Mouse (Mus musculus): ENCODE measurements around the gene Isyna1. TPM values are rescaled to one million over a fixed set of nuclear protein-coding genes. Genes with fewer than 3 reads are reported as not detected.
A peak's percentile ranks its signal among the peaks of the same experiment; 100 is the strongest.

The Isyna1 gene
- total and polyA plus RNA-seq, 3 experiments = 84.1 to 189 TPM; not detected in 1

- H3K9me3 ChIP-seq (replicated peaks; ENCODE audit: insufficient read depth, low read length) = no peaks in the 10 kb centered on the region
- H3K27me3 ChIP-seq (ENCODE audit: control insufficient read depth in 1 of 2, insufficient read depth in 2 of 2, low read length in 2 of 2) = no peaks in the 10 kb centered on the region
- H3K27ac ChIP-seq (ENCODE audit: control insufficient read depth, low read depth, low read length) = no peak overlapping the region
- peaks cover 0 to 17% of the 10 kb centered on the region in 2 experiments; a peak in 2 of 4 replicates for H3K36me3 ChIP-seq (ENCODE audit: control insufficient read depth in 1 of 2, insufficient read depth in 2 of 2, low read length in 2 of 2)
- TF ChIP-seq MAZ (IDR thresholded peaks at IDR 0.05; ENCODE audit: low read depth, low read length) = 0 out of 2 replicates have a peak, but pooled peaks have one; percentile 1
- TF ChIP-seq GABPA (IDR thresholded peaks at IDR 0.05; ENCODE audit: low read depth, low read length) = no peak
- H3K4me1 ChIP-seq (ENCODE audit: control insufficient read depth in 1 of 2, insufficient read depth in 2 of 2, low read length in 2 of 2) = peaks cover 5 to 32% of the 10 kb centered on the region in 2 experiments
- no peaks in the 10 kb centered on the region for H3K79me2 ChIP-seq (ENCODE audit: control insufficient read depth, insufficient read depth, low read length, poor library complexity)
- H3K9ac ChIP-seq (ENCODE audit: control insufficient read depth, low read depth, low read length, poor library complexity, severe bottlenecking) = no peak overlapping the region
- peak; percentile 47 for DNase-seq (ENCODE audit: low read depth, low spot score)
- H3K4me3 ChIP-seq (ENCODE audit: control insufficient read depth in 1 of 2, insufficient read depth in 1 of 2, low read depth in 2 of 2, low read length in 2 of 2) = no peak overlapping the region
Observed at GRCm38 (mm10) chr8:70616645-70617044, 22.5 kb downstream of the Isyna1 start.

- no peaks in the 10 kb centered on the region for H3K79me2 ChIP-seq (ENCODE audit: control insufficient read depth, insufficient read depth, low read length, poor library complexity)
- peak overlapping the region in 1 of 2 experiments; percentile 1; a peak in 1 of 4 replicates for H3K4me3 ChIP-seq (ENCODE audit: control insufficient read depth in 1 of 2, insufficient read depth in 1 of 2, low read depth in 2 of 2, low read length in 2 of 2)
- peaks cover 0 to 18% of the 10 kb centered on the region in 2 experiments; a peak in 2 of 4 replicates for H3K36me3 ChIP-seq (ENCODE audit: control insufficient read depth in 1 of 2, insufficient read depth in 2 of 2, low read length in 2 of 2)
- peak; percentile 64 for DNase-seq (ENCODE audit: low read depth, low spot score)
- peaks cover 7 to 44% of the 10 kb centered on the region in 2 experiments for H3K4me1 ChIP-seq (ENCODE audit: control insufficient read depth in 1 of 2, insufficient read depth in 2 of 2, low read length in 2 of 2)
- TF ChIP-seq TCF12 (IDR thresholded peaks at IDR 0.05; ENCODE audit: low read depth, low read length) (peak; percentile 19; the same call in 1 of the 2 replicates), EP300 (IDR thresholded peaks at IDR 0.05; ENCODE audit: low read depth in 1 of 2, low read length in 2 of 2) (peak in 1 of 2 experiments; percentile 13; a peak in 1 of 4 replicates), MXI1 (IDR thresholded peaks at IDR 0.05; ENCODE audit: low read depth, low read length) (no peak), CTCF (IDR thresholded peaks at IDR 0.05 in 2 of 3, conservative IDR thresholded peaks at IDR 0.05 in 1 of 3; ENCODE audit: control insufficient read depth in 1 of 3, insufficient read depth in 1 of 3, low read depth in 2 of 3, low read length in 3 of 3, poor library complexity in 1 of 3, severe bottlenecking in 1 of 3) (no peak), TAL1 (IDR thresholded peaks at IDR 0.05; ENCODE audit: low read length) (peak; percentile 77), USF2 (IDR thresholded peaks at IDR 0.05; ENCODE audit: borderline replicate concordance in 1 of 2, insufficient read depth in 1 of 2, low read depth in 1 of 2, low read length in 2 of 2) (no peak), ZC3H11A (IDR thresholded peaks at IDR 0.05; ENCODE audit: low read depth, low read length) (no peak), SIN3A (IDR thresholded peaks at IDR 0.05; ENCODE audit: low read length) (no peak), RAD21 (IDR thresholded peaks at IDR 0.05; ENCODE audit: low read depth, low read length) (no peak), POLR2AphosphoS5 (IDR thresholded peaks at IDR 0.05; ENCODE audit: borderline replicate concordance, low read depth, low read length) (no peak)
- H3K27me3 ChIP-seq (ENCODE audit: control insufficient read depth in 1 of 2, insufficient read depth in 2 of 2, low read length in 2 of 2) = no peaks in the 10 kb centered on the region
- H3K9me3 ChIP-seq (replicated peaks; ENCODE audit: insufficient read depth, low read length) = no peaks in the 10 kb centered on the region
- H3K27ac ChIP-seq (ENCODE audit: control insufficient read depth, low read depth, low read length) = peak overlapping the region; percentile 57
- H3K9ac ChIP-seq (ENCODE audit: control insufficient read depth, low read depth, low read length, poor library complexity, severe bottlenecking) = peak overlapping the region; percentile 26
Observed at GRCm38 (mm10) chr8:70617985-70618384, 23.8 kb downstream of the Isyna1 start.

GRCm38 (mm10) chr8:70618888-70619334 lies 24.7 kb downstream of the Isyna1 start:
- H3K79me2 ChIP-seq (ENCODE audit: control insufficient read depth, insufficient read depth, low read length, poor library complexity) = no peaks in the 10 kb centered on the region
- peaks cover 7 to 46% of the 10 kb centered on the region in 2 experiments for H3K4me1 ChIP-seq (ENCODE audit: control insufficient read depth in 1 of 2, insufficient read depth in 2 of 2, low read length in 2 of 2)
- peak; percentile 98 for DNase-seq (ENCODE audit: low read depth, low spot score)
- peak overlapping the region; percentile 70 for H3K9ac ChIP-seq (ENCODE audit: control insufficient read depth, low read depth, low read length, poor library complexity, severe bottlenecking)
- peak overlapping the region; percentile 43 to 54 for H3K4me3 ChIP-seq (ENCODE audit: control insufficient read depth in 1 of 2, insufficient read depth in 1 of 2, low read depth in 2 of 2, low read length in 2 of 2)
- no peaks in the 10 kb centered on the region for H3K9me3 ChIP-seq (replicated peaks; ENCODE audit: insufficient read depth, low read length)
- peak overlapping the region; percentile 83 for H3K27ac ChIP-seq (ENCODE audit: control insufficient read depth, low read depth, low read length)
- no peaks in the 10 kb centered on the region for H3K27me3 ChIP-seq (ENCODE audit: control insufficient read depth in 1 of 2, insufficient read depth in 2 of 2, low read length in 2 of 2)
- peaks cover 0 to 18% of the 10 kb centered on the region in 2 experiments; a peak in 2 of 4 replicates for H3K36me3 ChIP-seq (ENCODE audit: control insufficient read depth in 1 of 2, insufficient read depth in 2 of 2, low read length in 2 of 2)
- TF ChIP-seq MAZ (IDR thresholded peaks at IDR 0.05; ENCODE audit: low read depth, low read length) (peak; percentile 64; the same call in 1 of the 2 replicates), MAX (IDR thresholded peaks at IDR 0.05; ENCODE audit: low read length) (no peak), MXI1 (IDR thresholded peaks at IDR 0.05; ENCODE audit: low read depth, low read length) (peak; percentile 12; the same call in 1 of the 2 replicates), GABPA (IDR thresholded peaks at IDR 0.05; ENCODE audit: low read depth, low read length) (no peak), USF1 (IDR thresholded peaks at IDR 0.05; ENCODE audit: low read depth, low read length) (no peak), ZNF384 (IDR thresholded peaks at IDR 0.05; ENCODE audit: low read depth, low read length) (no peak), RCOR1 (IDR thresholded peaks at IDR 0.05; ENCODE audit: low read depth, low read length) (no peak), MAFK (IDR thresholded peaks at IDR 0.05; ENCODE audit: borderline replicate concordance, low read depth, low read length) (0 out of 2 replicates have a peak, but pooled peaks have one; percentile 5), HCFC1 (IDR thresholded peaks at IDR 0.05; ENCODE audit: low read depth, low read length) (peak; percentile 67), ELF1 (IDR thresholded peaks at IDR 0.05; ENCODE audit: low read depth, low read length) (0 out of 2 replicates have a peak, but pooled peaks have one; percentile 23), JUND (IDR thresholded peaks at IDR 0.05; ENCODE audit: low read depth, low read length) (peak; percentile 80; the same call in 1 of the 2 replicates), EP300 (IDR thresholded peaks at IDR 0.05; ENCODE audit: low read depth in 1 of 2, low read length in 2 of 2) (peak; percentile 32 to 44; a peak in 3 of 4 replicates), TBP (IDR thresholded peaks at IDR 0.05; ENCODE audit: low read depth, low read length) (peak; percentile 27; the same call in 1 of the 2 replicates), ETS1 (IDR thresholded peaks at IDR 0.05; ENCODE audit: low read depth, low read length) (peak; percentile 85), SIN3A (IDR thresholded peaks at IDR 0.05; ENCODE audit: low read length) (peak; percentile 64), UBTF (IDR thresholded peaks at IDR 0.05; ENCODE audit: borderline replicate concordance, insufficient read depth, low read depth, low read length) (no peak), CHD2 (IDR thresholded peaks at IDR 0.05; ENCODE audit: low read length) (peak; percentile 71)

All from MEL (cell line).